Mouse (Mus musculus): Measurements from ENCODE around the gene Gm17677. TPM values are rescaled to one million over a fixed set of nuclear protein-coding genes. Genes with fewer than 3 reads are reported as not detected.

The Gm17677 gene
- polyA plus RNA-seq (2012; rRNA removed): not detected in 2 replicates

DNA sequence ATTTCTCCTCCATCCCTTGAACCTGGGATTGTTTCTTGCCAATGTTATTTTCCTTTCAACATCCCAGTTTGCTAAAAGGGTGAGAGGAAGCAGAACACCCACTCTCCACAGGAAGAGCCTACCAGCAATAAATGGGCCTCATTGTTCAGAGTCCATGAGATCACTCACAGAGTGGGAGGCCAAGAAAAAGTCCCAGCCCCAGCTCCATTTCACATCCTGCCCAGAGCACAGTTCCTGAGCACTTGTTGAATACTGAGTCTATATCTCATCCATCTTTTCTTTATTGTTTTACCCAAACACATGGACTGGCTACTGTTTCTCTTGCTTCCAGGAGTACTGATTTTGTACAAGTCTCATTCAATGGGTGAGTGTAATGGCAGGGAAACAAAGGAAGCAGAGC lies at the start of gene Gm17677:
Gm17677 (plus strand) TSS at position 301 of the 400 bp plus-strand sequence.
- no peak for DNase-seq
- TF ChIP-seq CTCF (conservative IDR thresholded peaks at IDR 0.05; ENCODE audit: insufficient read depth, insufficient read length, low read depth, low read length): no peak
- no peak for TF ChIP-seq POLR2A (IDR thresholded peaks at IDR 0.05; ENCODE audit: low read depth, low read length)
- no peaks in the 10 kb centered on the region for H3K36me3 ChIP-seq (ENCODE audit: control insufficient read depth, insufficient read depth, low read length)

DNA sequence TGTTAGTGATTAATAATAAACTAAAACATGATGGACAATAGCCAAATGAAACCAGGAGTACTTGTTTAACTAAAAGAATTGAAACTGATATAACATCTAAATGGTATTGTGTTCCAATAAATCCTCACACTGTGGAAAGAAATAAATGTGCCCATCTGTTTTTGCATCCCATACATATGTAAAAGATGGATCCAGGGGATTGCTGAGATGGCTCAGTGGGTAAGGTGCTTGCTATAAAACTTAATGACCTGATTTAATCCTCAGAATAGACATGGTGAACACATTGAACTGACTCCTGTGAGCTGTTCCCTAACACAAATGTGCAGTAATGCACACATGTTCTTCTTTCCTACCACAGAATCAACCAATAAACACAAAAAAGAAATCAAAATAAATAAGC lies 48.9 kb upstream of the Gm17677 start:
- TF ChIP-seq CTCF (conservative IDR thresholded peaks at IDR 0.05; ENCODE audit: insufficient read depth, insufficient read length, low read depth, low read length): no peak
- no peak for TF ChIP-seq POLR2A (IDR thresholded peaks at IDR 0.05; ENCODE audit: low read depth, low read length)
- no peaks in the 10 kb centered on the region for H3K4me1 ChIP-seq (ENCODE audit: control insufficient read depth, insufficient read depth, low read length)
- H3K4me3 ChIP-seq (ENCODE audit: insufficient read depth, low read depth, low read length): no peak overlapping the region
- H3K27me3 ChIP-seq (replicated peaks; ENCODE audit: control insufficient read depth, insufficient read depth, low read length): no peaks in the 10 kb centered on the region
- no peak overlapping the region for H3K27ac ChIP-seq (ENCODE audit: insufficient read depth, low read depth, low read length)
- H3K36me3 ChIP-seq (ENCODE audit: control insufficient read depth, insufficient read depth, low read length): no peaks in the 10 kb centered on the region
- DNase-seq: no peak

More for the DNA sequence above, at the start of gene Gm17677:
- Histone ChIP-seq H3K27ac (ENCODE audit: insufficient read depth, low read depth, low read length) (no peak within 1 kb of the TSS), H3K4me3 (ENCODE audit: insufficient read depth, low read depth, low read length) (no peak within 1 kb of the TSS), H3K4me1 (ENCODE audit: control insufficient read depth, insufficient read depth, low read length) (no peaks in the 10 kb centered on the region), H3K27me3 (replicated peaks; ENCODE audit: control insufficient read depth, insufficient read depth, low read length) (no peaks in the 10 kb centered on the region)

DNA sequence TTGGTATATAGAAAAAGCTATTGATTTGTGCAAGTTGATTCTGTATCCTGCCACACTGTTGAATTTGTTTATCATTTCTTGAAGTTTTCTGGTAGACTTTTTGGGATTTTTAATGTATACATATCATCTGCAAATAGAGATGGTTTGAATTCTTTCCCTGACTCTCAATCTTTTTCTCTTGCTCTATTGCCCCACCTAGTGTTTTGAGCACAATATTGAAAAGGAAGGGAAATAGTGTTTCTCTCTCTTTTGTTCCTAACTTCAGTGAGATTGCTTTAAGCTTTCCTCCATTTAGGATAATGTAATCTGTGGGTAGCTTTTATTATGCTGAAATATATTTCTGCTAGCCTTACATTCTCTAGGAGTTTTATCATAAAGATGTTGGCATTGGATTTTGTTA lies 33.6 kb upstream of the Gm17677 start:
- Histone ChIP-seq H3K27me3 (replicated peaks; ENCODE audit: control insufficient read depth, insufficient read depth, low read length) (no peaks in the 10 kb centered on the region), H3K36me3 (ENCODE audit: control insufficient read depth, insufficient read depth, low read length) (no peaks in the 10 kb centered on the region), H3K4me1 (ENCODE audit: control insufficient read depth, insufficient read depth, low read length) (no peaks in the 10 kb centered on the region), H3K27ac (ENCODE audit: insufficient read depth, low read depth, low read length) (no peak overlapping the region), H3K4me3 (ENCODE audit: insufficient read depth, low read depth, low read length) (no peak overlapping the region)
- TF ChIP-seq POLR2A (IDR thresholded peaks at IDR 0.05; ENCODE audit: low read depth, low read length): no peak
- DNase-seq: no peak

DNA sequence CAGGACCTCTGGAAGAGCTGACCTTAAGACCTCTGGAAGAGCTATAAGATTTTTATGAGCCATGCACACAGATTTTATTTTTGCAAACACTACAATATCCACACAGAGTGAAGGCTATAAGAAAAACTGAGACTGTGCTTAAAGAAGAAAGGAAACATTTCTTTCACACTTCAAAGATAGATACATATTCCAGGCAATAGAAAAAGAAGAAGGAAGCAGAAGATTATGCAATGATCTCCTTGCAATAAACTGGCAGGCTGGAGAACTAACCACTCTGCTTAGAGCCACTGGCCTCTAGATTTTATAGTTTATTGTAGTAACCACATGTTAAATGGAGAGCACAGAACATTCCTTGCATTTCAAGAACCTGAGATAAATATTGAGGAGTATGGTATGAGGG lies 16.0 kb downstream of the Gm17677 start:
- H3K36me3 ChIP-seq (ENCODE audit: control insufficient read depth, insufficient read depth, low read length): no peaks in the 10 kb centered on the region
- H3K4me1 ChIP-seq (ENCODE audit: control insufficient read depth, insufficient read depth, low read length): no peaks in the 10 kb centered on the region
- H3K27me3 ChIP-seq (replicated peaks; ENCODE audit: control insufficient read depth, insufficient read depth, low read length): no peaks in the 10 kb centered on the region
- no peak for DNase-seq
- TF ChIP-seq CTCF (conservative IDR thresholded peaks at IDR 0.05; ENCODE audit: insufficient read depth, insufficient read length, low read depth, low read length) (no peak), POLR2A (IDR thresholded peaks at IDR 0.05; ENCODE audit: low read depth, low read length) (no peak)
- no peak overlapping the region for H3K4me3 ChIP-seq (ENCODE audit: insufficient read depth, low read depth, low read length)
- no peak overlapping the region for H3K27ac ChIP-seq (ENCODE audit: insufficient read depth, low read depth, low read length)

DNA sequence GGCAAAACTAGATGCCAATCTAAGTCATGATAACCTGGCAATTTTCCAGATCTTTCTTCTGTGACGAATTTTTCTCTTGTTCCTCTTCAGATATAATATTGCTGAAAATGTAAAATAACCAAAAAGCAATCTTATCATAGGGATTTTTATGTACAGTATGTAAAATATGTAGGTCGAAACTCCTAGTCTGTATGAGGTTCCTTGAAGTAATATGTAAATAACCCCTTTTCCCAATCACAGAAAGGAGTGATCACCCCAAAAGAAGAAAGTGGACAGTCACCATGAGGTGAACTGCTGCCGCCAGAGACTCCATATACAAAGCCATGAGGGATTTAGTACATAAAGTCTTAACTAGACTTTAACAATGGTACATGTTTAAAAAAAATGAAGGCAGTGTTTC lies 37.2 kb downstream of the Gm17677 start, which contains the start of gene Gm17727:
Gm17727 (minus strand) TSS at position 101 of the 400 bp plus-strand sequence.
- Histone ChIP-seq H3K36me3 (ENCODE audit: control insufficient read depth, insufficient read depth, low read length) (no peaks in the 10 kb centered on the region), H3K4me1 (ENCODE audit: control insufficient read depth, insufficient read depth, low read length) (no peaks in the 10 kb centered on the region), H3K4me3 (ENCODE audit: insufficient read depth, low read depth, low read length) (no peak within 1 kb of the TSS), H3K27me3 (replicated peaks; ENCODE audit: control insufficient read depth, insufficient read depth, low read length) (no peaks in the 10 kb centered on the region), H3K27ac (ENCODE audit: insufficient read depth, low read depth, low read length) (no peak within 1 kb of the TSS)
- 59% methylated on average over 3 of the region's 3 CpGs for whole genome bisulfite sequencing
- DNase-seq: no peak
- no peak for TF ChIP-seq CTCF (conservative IDR thresholded peaks at IDR 0.05; ENCODE audit: insufficient read depth, insufficient read length, low read depth, low read length)
- no peak for TF ChIP-seq POLR2A (IDR thresholded peaks at IDR 0.05; ENCODE audit: low read depth, low read length)

DNA sequence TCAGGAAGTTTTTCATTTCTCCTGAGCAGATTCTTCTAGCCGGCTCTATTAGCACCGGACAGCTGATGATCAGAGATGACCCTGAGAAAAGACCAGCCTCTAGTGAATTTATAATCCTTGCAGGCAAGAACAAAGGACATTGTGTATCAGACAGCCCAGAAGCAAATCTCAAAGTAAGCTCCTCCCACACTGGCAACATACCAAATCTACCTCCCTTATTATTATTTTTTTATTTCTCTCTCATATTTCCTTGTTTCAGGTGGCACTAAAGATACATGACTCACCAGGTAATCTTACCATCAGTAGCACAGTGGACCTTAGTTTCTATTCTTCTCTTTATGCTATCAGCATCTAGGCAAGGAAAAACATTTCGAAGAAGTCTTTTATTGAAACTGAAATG lies 49.2 kb downstream of the Gm17677 start, which contains the start of the genes Gm27235 and D730048I06Rik:
Gm27235 (minus strand) TSS at position 101 of the 400 bp plus-strand sequence.
D730048I06Rik (minus strand) TSS at position 112 of the 400 bp plus-strand sequence.
- Histone ChIP-seq H3K4me1 (ENCODE audit: control insufficient read depth, insufficient read depth, low read length) (no peaks in the 10 kb centered on the region), H3K36me3 (ENCODE audit: control insufficient read depth, insufficient read depth, low read length) (no peaks in the 10 kb centered on the region), H3K27ac (ENCODE audit: insufficient read depth, low read depth, low read length) (no peak within 1 kb of the TSS), H3K4me3 (ENCODE audit: insufficient read depth, low read depth, low read length) (no peak within 1 kb of the TSS), H3K27me3 (replicated peaks; ENCODE audit: control insufficient read depth, insufficient read depth, low read length) (no peaks in the 10 kb centered on the region)
- 83% methylated on average over 3 of the region's 3 CpGs for WGBS
- DNase-seq: no peak
- TF ChIP-seq CTCF (conservative IDR thresholded peaks at IDR 0.05; ENCODE audit: insufficient read depth, insufficient read length, low read depth, low read length) (no peak), POLR2A (IDR thresholded peaks at IDR 0.05; ENCODE audit: low read depth, low read length) (no peak)

Other genes with a start within 250 kb of the Gm17677 start
- gene Gm1113, start 222.8 kb upstream of the Gm17677 start, polyA plus RNA-seq (2012; rRNA removed): not detected in 2 replicates
- gene Ddx25, start 182.5 kb upstream of the Gm17677 start, polyA plus RNA-seq (2012; rRNA removed): 0.03 and 0.05 TPM in 2 replicates
- 2.1 and 2.8 TPM in 2 replicates for gene Pus3, start 182.5 kb upstream of the Gm17677 start, polyA plus RNA-seq (2012; rRNA removed)
- 0.05 TPM in 1 of 2 replicates, not detected in the other for gene Pate2, start 170.8 kb upstream of the Gm17677 start, polyA plus RNA-seq (2012; rRNA removed)
- gene Hyls1, start 170.7 kb upstream of the Gm17677 start, polyA plus RNA-seq (2012; rRNA removed): 0.81 and 0.87 TPM in 2 replicates
- not detected in 2 replicates for gene Pate4, start 129.1 kb upstream of the Gm17677 start, polyA plus RNA-seq (2012; rRNA removed)
- not detected in 2 replicates for gene Pate3, start 92.8 kb upstream of the Gm17677 start, polyA plus RNA-seq (2012; rRNA removed)
- gene Pate1, start 53.7 kb upstream of the Gm17677 start, polyA plus RNA-seq (2012; rRNA removed): not detected in 2 replicates
- gene Gm17727, start 37.1 kb downstream of the Gm17677 start, polyA plus RNA-seq (2012; rRNA removed): not detected in 2 replicates
- not detected in 2 replicates for gene Gm27235, start 49.1 kb downstream of the Gm17677 start, polyA plus RNA-seq (2012; rRNA removed)
- gene D730048I06Rik, start 49.1 kb downstream of the Gm17677 start, polyA plus RNA-seq (2012; rRNA removed): not detected in 2 replicates
- not detected in 2 replicates for gene 9230110F15Rik, start 103.1 kb downstream of the Gm17677 start, polyA plus RNA-seq (2012; rRNA removed)
- not detected in 2 replicates for gene 9230113P08Rik, start 167.4 kb downstream of the Gm17677 start, polyA plus RNA-seq (2012; rRNA removed)

Data from kidney, adult 2 months (tissue).